Mouse (Mus musculus) adrenal gland, postnatal 36 days (tissue): Measurements from ENCODE around the gene Usp24. TPM values are rescaled to one million over a fixed set of nuclear protein-coding genes. Genes with fewer than 3 reads are reported as not detected.

ENCODE experiments used
- DNase-seq, 2 experiments: peaks; one replicate each; pipeline ENCODE4 v3.0.0; 2021; ENCODE audit warnings: mixed read lengths in 1 of 2
- long read RNA-seq, 2 experiments: library from polyadenylated mRNA; stranded (forward); transcript quantifications; one replicate each; pipeline ENCODE4 v2.0.0; 2021; ENCODE audit warnings: borderline sequencing depth in 2 of 2
- total RNA-seq, 2 experiments: library from RNA; stranded (reverse); gene quantifications; 2 replicates each; pipeline ENCODE4 v1.2.3; 2021

Usp24 gene
- 10 to 100 TPM; 41.0 to 41.3 TPM for total RNA-seq
- long read RNA-seq, experiment 1: 0 reads
- long read RNA-seq, experiment 2, partial matches to known transcripts: 0 of 1 reads
- long read RNA-seq, experiment 2, other reads (novel, unspliced or antisense): 1 of 1 reads

- DNase-seq: peak; percentile 79 to 87
These were observed at the start of gene Usp24 for GRCm38 (mm10) chr4:106315921-106316350. Gene Usp24, plus strand, starts transcription at chr4:106316213.

- DNase-seq: peak in 1 of 2 experiments; percentile 10
These were observed 39.1 kb upstream of the Usp24 start for GRCm38 (mm10) chr4:106276937-106277336.

- DNase-seq: no peak
These were observed 36.8 kb upstream of the Usp24 start for GRCm38 (mm10) chr4:106279177-106279576.

GRCm38 (mm10) chr4:106281128-106281491, 34.9 kb upstream of the Usp24 start:
- DNase-seq: no peak

GRCm38 (mm10) chr4:106281492-106282122, 34.4 kb upstream of the Usp24 start:
- DNase-seq: no peak

GRCm38 (mm10) chr4:106282123-106282510, 33.9 kb upstream of the Usp24 start:
- no peak for DNase-seq

- DNase-seq: no peak
These were observed 28.9 kb upstream of the Usp24 start for GRCm38 (mm10) chr4:106286958-106287743.

- DNase-seq: no peak
These were observed 25.8 kb upstream of the Usp24 start for GRCm38 (mm10) chr4:106290201-106290600.

- no peak for DNase-seq
These were observed 23.2 kb upstream of the Usp24 start for GRCm38 (mm10) chr4:106292823-106293222.

GRCm38 (mm10) chr4:106293378-106294090, 22.5 kb upstream of the Usp24 start:
- no peak for DNase-seq

GRCm38 (mm10) chr4:106295696-106296095, 20.3 kb upstream of the Usp24 start:
- no peak for DNase-seq

GRCm38 (mm10) chr4:106296412-106297086, 19.5 kb upstream of the Usp24 start:
- no peak for DNase-seq

- no peak for DNase-seq
These were observed 14.7 kb upstream of the Usp24 start for GRCm38 (mm10) chr4:106301346-106301745.

- no peak for DNase-seq
These were observed 7.9 kb upstream of the Usp24 start for GRCm38 (mm10) chr4:106308090-106308489.

- peak in 1 of 2 experiments; percentile 12 for DNase-seq
These were observed 3.4 kb upstream of the Usp24 start for GRCm38 (mm10) chr4:106312651-106313050.

- DNase-seq: no peak
These were observed 2.9 kb upstream of the Usp24 start for GRCm38 (mm10) chr4:106313070-106313469.

GRCm38 (mm10) chr4:106313874-106314273, 2.1 kb upstream of the Usp24 start:
- no peak for DNase-seq

- no peak for DNase-seq
These were observed 1.7 kb upstream of the Usp24 start for GRCm38 (mm10) chr4:106314291-106314690.

- DNase-seq: peak; percentile 59 to 71
These were observed 552 bp downstream of the Usp24 start for GRCm38 (mm10) chr4:106316351-106317178.

- DNase-seq: peak; percentile 26 to 48
These were observed 1.4 kb downstream of the Usp24 start for GRCm38 (mm10) chr4:106317179-106318055.
